Comparison of ENCODE assay signal across 8 mouse cellular contexts in the genomic region with DNA sequence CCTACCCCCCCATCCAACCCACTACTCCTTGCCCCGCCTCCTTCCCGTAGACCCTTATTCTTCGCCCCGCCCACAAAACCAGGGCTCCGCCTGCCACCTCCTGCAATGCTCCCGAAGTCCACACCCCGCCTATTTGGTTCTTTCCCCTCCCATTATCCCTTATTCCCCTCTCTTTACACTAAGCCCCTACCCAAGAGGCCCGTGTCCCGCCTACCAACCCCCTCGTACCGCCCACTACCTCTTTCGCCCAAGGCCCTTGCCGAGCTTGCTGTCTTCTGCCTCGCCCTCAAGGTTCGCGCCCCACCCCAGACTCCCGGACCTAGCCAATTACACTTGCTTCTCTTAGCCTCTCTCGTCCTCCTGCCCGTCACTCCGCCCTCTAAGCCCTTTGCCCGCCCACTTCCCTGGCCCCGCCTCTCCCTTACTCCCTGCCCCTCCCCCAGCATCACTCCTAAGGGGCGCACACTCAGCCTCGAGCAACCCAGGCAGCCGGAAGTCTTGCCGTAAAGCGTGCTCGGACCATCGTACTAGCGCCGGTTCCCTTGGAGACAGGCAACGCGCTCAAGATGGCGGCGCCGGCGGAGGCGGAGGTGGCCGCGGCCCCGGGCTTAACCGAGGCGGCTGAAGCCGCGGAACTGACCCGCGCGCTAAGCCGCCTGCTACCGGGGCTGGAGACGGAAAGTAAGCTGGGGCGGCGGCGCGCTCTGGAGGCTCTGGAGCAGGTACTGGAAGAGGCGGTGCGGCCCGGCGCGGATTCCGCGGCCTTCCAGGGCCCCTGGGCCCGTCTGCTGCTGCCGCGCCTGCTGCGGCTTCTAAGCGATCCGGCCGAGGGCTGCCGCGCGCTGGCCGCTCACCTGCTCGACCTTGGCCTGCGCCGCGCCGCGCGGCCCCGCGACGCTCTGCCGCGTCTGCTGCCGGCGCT. TPM values are rescaled to one million over a fixed set of nuclear protein-coding genes. Genes with fewer than 3 reads are reported as not detected.
DNase-seq lines count a peak whose midpoint lies in the region; ATAC-seq and TF ChIP-seq lines count a peak whose summit lies in the region.

TSS of gene Prkar1b (minus strand) at position 321 of the 922 bp plus-strand sequence.
TSS of gene Dnaaf5 (plus strand) at position 543 of the 922 bp plus-strand sequence.

- no peaks in the 10 kb centered on the region for H3K79me2 ChIP-seq in CH12.LX (replicated peaks; ENCODE audit: control insufficient read depth, extremely low read depth, insufficient read depth, poor library complexity, severe bottlenecking)

- peak; percentile 98 for DNase-seq in CH12.LX (ENCODE audit: extremely low read depth)
- DNase-seq in c-Kit-positive CD71-positive TER-119-negative erythroid progenitor cells, embryonic 14.5 days (ENCODE audit: low read depth) = peak; percentile 98
- peak; percentile 100 for DNase-seq in forebrain, embryonic 11.5 days (ENCODE audit: low spot score)
- DNase-seq in kidney, postnatal 36 days = peak; percentile 97
- DNase-seq in telencephalon, adult 2 months (ENCODE audit: low read depth, low spot score) = peak; percentile 98

- no peak within 1 kb of the TSS for H3K27ac ChIP-seq in CH12.LX (ENCODE audit: insufficient read depth, low read depth)
- peak within 1 kb of the TSS; percentile 64 for H3K27ac ChIP-seq in forebrain, embryonic 11.5 days (ENCODE audit: low read depth, low read length)
- H3K27ac ChIP-seq in heart, embryonic 16.5 days (ENCODE audit: low read length) = peak within 1 kb of the TSS; percentile 76
- peak within 1 kb of the TSS; percentile 72 for H3K27ac ChIP-seq in liver, embryonic 15.5 days (replicated peaks)
- H3K27ac ChIP-seq in neural tube, embryonic 12.5 days = 0 out of 2 replicates have a peak within 1 kb of the TSS, but pooled peaks have one; percentile 72

- H3K4me1 ChIP-seq in CH12.LX (ENCODE audit: control insufficient read depth in 1 of 2, insufficient read depth in 2 of 2) = peaks cover 13 to 36% of the 10 kb centered on the region in 2 experiments; a peak in 3 of 4 replicates
- H3K4me1 ChIP-seq in forebrain, embryonic 11.5 days (replicated peaks; ENCODE audit: control insufficient read depth, insufficient read depth, low read length) = peaks cover 5% of the 10 kb centered on the region; the same call in 1 of the 2 replicates
- peaks cover 10% of the 10 kb centered on the region for H3K4me1 ChIP-seq in heart, embryonic 16.5 days (ENCODE audit: control insufficient read depth, insufficient read depth, low read length)
- peaks cover 24% of the 10 kb centered on the region for H3K4me1 ChIP-seq in liver, embryonic 15.5 days (replicated peaks)
- peaks cover 21% of the 10 kb centered on the region for H3K4me1 ChIP-seq in neural tube, embryonic 12.5 days

- in situ Hi-C loops in CH12.LX (cut with MboI; ENCODE audit: low pct_ligation_motif_present, low pct_unique_long_range_greater_than_20kb, low sequenced_read_pairs) = no loop called here

- peak within 1 kb of the TSS; percentile 54 for H3K9ac ChIP-seq in CH12.LX (ENCODE audit: insufficient read depth, low read depth)
- H3K9ac ChIP-seq in forebrain, embryonic 11.5 days (ENCODE audit: low read length) = peak within 1 kb of the TSS; percentile 73
- H3K9ac ChIP-seq in heart, embryonic 16.5 days (ENCODE audit: low read length) = peak within 1 kb of the TSS; percentile 72
- peak within 1 kb of the TSS; percentile 71 for H3K9ac ChIP-seq in liver, embryonic 15.5 days
- H3K9ac ChIP-seq in neural tube, embryonic 12.5 days = peak within 1 kb of the TSS; percentile 85

- peaks cover 26 to 42% of the 10 kb centered on the region in 2 experiments for H3K36me3 ChIP-seq in CH12.LX (replicated peaks in 1 of 2; ENCODE audit: control insufficient read depth in 1 of 2, insufficient read depth in 1 of 2, low read length in 1 of 2)
- H3K36me3 ChIP-seq in forebrain, embryonic 11.5 days (ENCODE audit: control insufficient read depth, insufficient read depth, low read length) = peaks cover 7% of the 10 kb centered on the region; the same call in 1 of the 2 replicates
- peaks cover 9% of the 10 kb centered on the region for H3K36me3 ChIP-seq in heart, embryonic 16.5 days (ENCODE audit: control insufficient read depth, insufficient read depth)
- peaks cover 29% of the 10 kb centered on the region; the same call in 1 of the 2 replicates for H3K36me3 ChIP-seq in liver, embryonic 15.5 days (replicated peaks)
- H3K36me3 ChIP-seq in neural tube, embryonic 12.5 days = peaks cover 28% of the 10 kb centered on the region

- no peak for TF ChIP-seq RAD21 in CH12.LX (IDR thresholded peaks at IDR 0.05; ENCODE audit: low read depth, low read length)

- TF ChIP-seq POLR2A in CH12.LX (IDR thresholded peaks at IDR 0.05; ENCODE audit: low read depth, low read length) = peak; percentile 60; the same call in 1 of the 2 replicates

- TF ChIP-seq CTCF in CH12.LX (conservative IDR thresholded peaks at IDR 0.05 in 1 of 2, IDR thresholded peaks at IDR 0.05 in 1 of 2; ENCODE audit: low read depth in 2 of 2, low read length in 2 of 2) = no peak

- no peaks in the 10 kb centered on the region for H3K9me3 ChIP-seq in CH12.LX (replicated peaks; ENCODE audit: low read length)
- H3K9me3 ChIP-seq in forebrain, embryonic 11.5 days (ENCODE audit: control insufficient read depth, low read length) = no peaks in the 10 kb centered on the region
- no peaks in the 10 kb centered on the region for H3K9me3 ChIP-seq in heart, embryonic 16.5 days (replicated peaks; ENCODE audit: control insufficient read depth, low read length)
- H3K9me3 ChIP-seq in liver, embryonic 15.5 days (replicated peaks) = no peaks in the 10 kb centered on the region
- no peaks in the 10 kb centered on the region for H3K9me3 ChIP-seq in neural tube, embryonic 12.5 days

- peak within 1 kb of the TSS; percentile 68 for H3K4me2 ChIP-seq in CH12.LX (ENCODE audit: insufficient read depth, low read depth, poor library complexity, severe bottlenecking)
- H3K4me2 ChIP-seq in forebrain, embryonic 11.5 days (ENCODE audit: low read depth, low read length, severe bottlenecking) = peak within 1 kb of the TSS; percentile 90
- H3K4me2 ChIP-seq in heart, embryonic 16.5 days (ENCODE audit: low read depth, low read length) = peak within 1 kb of the TSS; percentile 76
- H3K4me2 ChIP-seq in liver, embryonic 15.5 days = peak within 1 kb of the TSS; percentile 95
- peak within 1 kb of the TSS; percentile 99 for H3K4me2 ChIP-seq in neural tube, embryonic 12.5 days (replicated peaks)

- dilution Hi-C loops in CH12.LX (cut with MboI; ENCODE audit: extremely low pct_ligation_motif_present, extremely low pct_unique_long_range_greater_than_20kb, low sequenced_read_pairs) = no loop called here

- peak; percentile 96 for ATAC-seq in forebrain, embryonic 11.5 days (replicated peaks; ENCODE audit: low FRiP score)
- ATAC-seq in heart, embryonic 16.5 days (replicated peaks; ENCODE audit: extremely low read depth, insufficient read depth, low FRiP score) = peak; percentile 95
- peak; percentile 92 for ATAC-seq in liver, embryonic 15.5 days (ENCODE audit: insufficient read depth)
- ATAC-seq in neural tube, embryonic 12.5 days (ENCODE audit: low FRiP score, low read depth) = peak; percentile 96

- WGBS in forebrain, embryonic 11.5 days = 0% methylated on average over 82 of the region's 87 CpGs
- under 1% methylated on average over 87 of the region's 87 CpGs for WGBS in heart, embryonic 16.5 days
- under 1% methylated on average over 87 of the region's 87 CpGs for WGBS in liver, embryonic 15.5 days (ENCODE audit: insufficient replicate concordance)
- WGBS in neural tube, embryonic 12.5 days = under 1% methylated on average over 87 of the region's 87 CpGs

- no peaks in the 10 kb centered on the region for H3K27me3 ChIP-seq in CH12.LX (replicated peaks)
- no peaks in the 10 kb centered on the region for H3K27me3 ChIP-seq in forebrain, embryonic 11.5 days (ENCODE audit: control insufficient read depth, insufficient read depth, low read length)
- H3K27me3 ChIP-seq in heart, embryonic 16.5 days (ENCODE audit: control insufficient read depth, insufficient read depth, low read length) = no peaks in the 10 kb centered on the region
- H3K27me3 ChIP-seq in liver, embryonic 15.5 days = no peaks in the 10 kb centered on the region
- no peaks in the 10 kb centered on the region for H3K27me3 ChIP-seq in neural tube, embryonic 12.5 days (replicated peaks)

- no peak for TF ChIP-seq EP300 in CH12.LX (IDR thresholded peaks at IDR 0.05; ENCODE audit: low read length)

- H3K4me3 ChIP-seq in CH12.LX (replicated peaks in 1 of 3; ENCODE audit: low read depth in 2 of 3, low read length in 2 of 3, poor library complexity in 1 of 3) = peak within 1 kb of the TSS; percentile 65 to 91 (median 91)
- H3K4me3 ChIP-seq in forebrain, embryonic 11.5 days (ENCODE audit: low read depth, low read length) = peak within 1 kb of the TSS; percentile 95
- peak within 1 kb of the TSS; percentile 72 for H3K4me3 ChIP-seq in heart, embryonic 16.5 days (ENCODE audit: low read length)
- peak within 1 kb of the TSS; percentile 87 for H3K4me3 ChIP-seq in liver, embryonic 15.5 days (replicated peaks)
- peak within 1 kb of the TSS; percentile 97 for H3K4me3 ChIP-seq in neural tube, embryonic 12.5 days

TF ChIP-seq in CH12.LX, 34 proteins besides CTCF, POLR2A, EP300 and RAD21 (continues in another document):
- no peak for TF ChIP-seq E2F4 (IDR thresholded peaks at IDR 0.05; ENCODE audit: insufficient replicate concordance, low read depth, low read length)
- no peak for TF ChIP-seq CHD1 (IDR thresholded peaks at IDR 0.05; ENCODE audit: low read depth, low read length)
- peak; percentile 95 for TF ChIP-seq TCF12 (IDR thresholded peaks at IDR 0.05; ENCODE audit: low read depth, low read length)
- TF ChIP-seq ETS1 (conservative IDR thresholded peaks at IDR 0.05; ENCODE audit: low read depth, low read length) = no peak
- no peak for TF ChIP-seq JUN (IDR thresholded peaks at IDR 0.05; ENCODE audit: insufficient read depth, low read depth, low read length)

RNA-seq across cellular contexts. Expression of gene Prkar1b, which starts in this region (rescaled TPM):
- total RNA-seq in CH12.LX (2012; rRNA removed) (not detected in 2 replicates), CH12.LX (2014; rRNA removed) (not detected in 2 replicates)
- not detected in 2 replicates for polyA plus RNA-seq in CH12.LX (2012; ENCODE audit: insufficient read length, low read depth)
- polyA plus RNA-seq in forebrain, embryonic 11.5 days (2014; fragmentation: Nextera tagmentation; extraction: Ambion mirVana) = 10.9 and 13.0 TPM in 2 replicates
- polyA plus RNA-seq in heart, embryonic 16.5 days (2015; fragmentation: Nextera tagmentation; extraction: Ambion mirVana) = 8.4 and 9.5 TPM in 2 replicates
- polyA plus RNA-seq in liver, embryonic 15.5 days (2015; fragmentation: Nextera tagmentation; extraction: Ambion mirVana) = 1.0 and 1.1 TPM in 2 replicates
- polyA plus RNA-seq in neural tube, embryonic 12.5 days (2016; fragmentation: Nextera tagmentation; extraction: Ambion mirVana) = 90.0 and 97.4 TPM in 2 replicates

RNA-seq across cellular contexts. Expression of gene Dnaaf5, which starts in this region (rescaled TPM):
- total RNA-seq in CH12.LX (2012; rRNA removed) = 17.6 and 21.7 TPM in 2 replicates
- 13.8 and 17.9 TPM in 2 replicates for total RNA-seq in CH12.LX (2014; rRNA removed)
- polyA plus RNA-seq in CH12.LX (2012; ENCODE audit: insufficient read length, low read depth) = 22.9 and 25.2 TPM in 2 replicates
- 11.5 and 11.9 TPM in 2 replicates for polyA plus RNA-seq in forebrain, embryonic 11.5 days (2014; fragmentation: Nextera tagmentation; extraction: Ambion mirVana)
- 4.9 and 6.6 TPM in 2 replicates for polyA plus RNA-seq in heart, embryonic 16.5 days (2015; fragmentation: Nextera tagmentation; extraction: Ambion mirVana)
- polyA plus RNA-seq in liver, embryonic 15.5 days (2015; fragmentation: Nextera tagmentation; extraction: Ambion mirVana) = 2.4 and 2.5 TPM in 2 replicates
- polyA plus RNA-seq in neural tube, embryonic 12.5 days (2016; fragmentation: Nextera tagmentation; extraction: Ambion mirVana) = 5.6 and 7.4 TPM in 2 replicates
